Comparison of ENCODE assay signal across 20 mouse cellular contexts in genomic region chr5:36006586-36006985, GRCm38 (mm10).
A peak's percentile ranks its signal among the peaks of the same experiment; 100 is the strongest.
DNase-seq lines count a peak whose midpoint lies in the region; ATAC-seq lines count a peak whose summit lies in the region.
"Had no signal": no experiment of that assay in that cellular context is flagged by ENCODE, and none has a peak within 500 bp of the region (broad histone marks: within the 10 kb centered on the region; RNA-seq: fewer than 3 reads in every experiment).

No protein-coding gene starts in this region.

- no peaks in the 10 kb centered on the region for H3K27me3 ChIP-seq in hindbrain, embryonic 12.5 days
- no peaks in the 10 kb centered on the region for H3K27me3 ChIP-seq in hindbrain, embryonic 10.5 days (ENCODE audit: insufficient read depth, poor library complexity, severe bottlenecking)
- no peaks in the 10 kb centered on the region for H3K27me3 ChIP-seq in limb, embryonic 10.5 days (ENCODE audit: low read depth, poor library complexity, severe bottlenecking)
- H3K27me3 ChIP-seq: embryonic facial prominence, embryonic 13.5 days; forebrain, embryonic 12.5 days; hindbrain, embryonic 15.5 days had no signal

- H3K9ac ChIP-seq in hindbrain, embryonic 12.5 days = no peak overlapping the region
- H3K9ac ChIP-seq: embryonic facial prominence, embryonic 13.5 days; forebrain, embryonic 12.5 days; hindbrain, embryonic 15.5 days had no signal

- WGBS in hindbrain, embryonic 12.5 days = 76% methylated on average over 5 of the region's 5 CpGs
- WGBS in hindbrain, embryonic 10.5 days = 85% methylated on average over 5 of the region's 5 CpGs
- WGBS in limb, embryonic 10.5 days = 76% methylated on average over 5 of the region's 5 CpGs

- no peaks in the 10 kb centered on the region for H3K9me3 ChIP-seq in hindbrain, embryonic 12.5 days (replicated peaks)
- no peaks in the 10 kb centered on the region for H3K9me3 ChIP-seq in hindbrain, embryonic 10.5 days
- no peaks in the 10 kb centered on the region for H3K9me3 ChIP-seq in limb, embryonic 10.5 days (replicated peaks)
- H3K9me3 ChIP-seq: embryonic facial prominence, embryonic 13.5 days; forebrain, embryonic 12.5 days; heart, embryonic 10.5 days; hindbrain, embryonic 15.5 days had no signal

- no peaks in the 10 kb centered on the region for H3K4me1 ChIP-seq in hindbrain, embryonic 12.5 days
- H3K4me1 ChIP-seq in hindbrain, embryonic 10.5 days (replicated peaks) = no peaks in the 10 kb centered on the region
- no peaks in the 10 kb centered on the region; the same call in 1 of the 2 replicates for H3K4me1 ChIP-seq in limb, embryonic 10.5 days
- H3K4me1 ChIP-seq: forebrain, embryonic 12.5 days had no signal

- peaks cover 24% of the 10 kb centered on the region for H3K36me3 ChIP-seq in hindbrain, embryonic 12.5 days
- peaks cover 17% of the 10 kb centered on the region for H3K36me3 ChIP-seq in hindbrain, embryonic 10.5 days
- H3K36me3 ChIP-seq in limb, embryonic 10.5 days = peaks cover 10% of the 10 kb centered on the region
- H3K36me3 ChIP-seq: forebrain, embryonic 12.5 days had no signal

- no peak overlapping the region for H3K4me3 ChIP-seq in hindbrain, embryonic 12.5 days
- H3K4me3 ChIP-seq in hindbrain, embryonic 10.5 days = no peak overlapping the region
- H3K4me3 ChIP-seq in limb, embryonic 10.5 days = no peak overlapping the region
- H3K4me3 ChIP-seq: embryonic facial prominence, embryonic 13.5 days; forebrain, embryonic 12.5 days; heart, embryonic 10.5 days; hindbrain, embryonic 15.5 days had no signal

- no peak overlapping the region for H3K4me2 ChIP-seq in hindbrain, embryonic 12.5 days (replicated peaks)
- H3K4me2 ChIP-seq: embryonic facial prominence, embryonic 13.5 days; forebrain, embryonic 12.5 days; hindbrain, embryonic 15.5 days had no signal

- 0 out of 2 replicates have a peak overlapping the region, but pooled peaks have one; percentile 12 for H3K27ac ChIP-seq in hindbrain, embryonic 12.5 days
- no peak overlapping the region for H3K27ac ChIP-seq in hindbrain, embryonic 10.5 days
- H3K27ac ChIP-seq in limb, embryonic 10.5 days = no peak overlapping the region
- H3K27ac ChIP-seq: embryonic facial prominence, embryonic 13.5 days; forebrain, embryonic 12.5 days; heart, embryonic 10.5 days; hindbrain, embryonic 15.5 days had no signal

- peak; percentile 32 for DNase-seq in adrenal gland, adult 2 months
- DNase-seq in adrenal gland, postnatal 4 days (ENCODE audit: low spot score in 2 of 2) = no peak
- no peak for DNase-seq in hindbrain, embryonic 10.5 days (ENCODE audit: low spot score)
- DNase-seq in NIH3T3 (ENCODE audit: low read depth) = peak; percentile 57
- no peak for DNase-seq in limb, embryonic 10.5 days (ENCODE audit: low spot score)
- no peak for DNase-seq in urinary bladder, postnatal 36 days (ENCODE audit: low spot score in 2 of 2)
- DNase-seq: adrenal gland, adult 8-10 months; cerebellum, adult 11-12 months; cerebellum, adult 9-11 months; cerebellum, postnatal 36 days; gastrocnemius, postnatal 36 days; heart, adult 11 months; heart, postnatal 14 days; kidney, adult 8-10 months had no signal

- no peak for ATAC-seq in hindbrain, embryonic 12.5 days (ENCODE audit: low FRiP score)
- ATAC-seq: intestine, postnatal 0 days had no signal

Comparison
In these comparisons a context has a peak if more than half of its experiments do, and no peak if none do; other contexts are left out.
1. DNase-seq: peak in adrenal gland, adult 2 months (single experiment) and NIH3T3 (single experiment); none in adrenal gland, postnatal 4 days (0 of 2), hindbrain, embryonic 10.5 days (single experiment), limb, embryonic 10.5 days (single experiment) and urinary bladder, postnatal 36 days (0 of 2).